Mouse (Mus musculus): ENCODE results near the gene Prdm5. TPM values are rescaled to one million over a fixed set of nuclear protein-coding genes. Genes with fewer than 3 reads are reported as not detected.

The Prdm5 gene
- polyA plus RNA-seq, 1 experiment from 2014 or later = 12.5 TPM

GRCm38 (mm10) chr6:65779689-65780233 is 973 bp downstream of the Prdm5 start:
- 0 out of 2 replicates have a peak, but pooled peaks have one; percentile 16 for ATAC-seq
- H3K27ac ChIP-seq = no peak overlapping the region

GRCm38 (mm10) chr6:65781441-65781840 is 2.7 kb downstream of the Prdm5 start:
- H3K4me2 ChIP-seq (replicated peaks) = no peak overlapping the region
- H3K36me3 ChIP-seq = no peaks in the 10 kb centered on the region
- no peak for ATAC-seq
- H3K27ac ChIP-seq = no peak overlapping the region
- no peak overlapping the region for H3K4me3 ChIP-seq (replicated peaks)
- H3K4me1 ChIP-seq (replicated peaks) = 0 out of 2 replicates have a peak, but pooled peaks cover 2% of the 10 kb centered on the region
- no peaks in the 10 kb centered on the region for H3K27me3 ChIP-seq (replicated peaks)
- 71% methylated on average over 7 of the region's 7 CpGs for WGBS
- no peak overlapping the region for H3K9ac ChIP-seq
- no peaks in the 10 kb centered on the region for H3K9me3 ChIP-seq

More at GRCm38 (mm10) chr6:65779689-65780233, 973 bp downstream of the Prdm5 start:
- H3K9ac ChIP-seq = peak overlapping the region; percentile 81
- 0 out of 2 replicates have a peak, but pooled peaks cover 2% of the 10 kb centered on the region for H3K4me1 ChIP-seq (replicated peaks)
- no peaks in the 10 kb centered on the region for H3K9me3 ChIP-seq
- peak overlapping the region; percentile 69 for H3K4me3 ChIP-seq (replicated peaks)
- no peaks in the 10 kb centered on the region for H3K27me3 ChIP-seq (replicated peaks)
- H3K4me2 ChIP-seq (replicated peaks) = peak overlapping the region; percentile 88
- 83% methylated on average over 4 of the region's 4 CpGs for WGBS
- H3K36me3 ChIP-seq = no peaks in the 10 kb centered on the region

DNA sequence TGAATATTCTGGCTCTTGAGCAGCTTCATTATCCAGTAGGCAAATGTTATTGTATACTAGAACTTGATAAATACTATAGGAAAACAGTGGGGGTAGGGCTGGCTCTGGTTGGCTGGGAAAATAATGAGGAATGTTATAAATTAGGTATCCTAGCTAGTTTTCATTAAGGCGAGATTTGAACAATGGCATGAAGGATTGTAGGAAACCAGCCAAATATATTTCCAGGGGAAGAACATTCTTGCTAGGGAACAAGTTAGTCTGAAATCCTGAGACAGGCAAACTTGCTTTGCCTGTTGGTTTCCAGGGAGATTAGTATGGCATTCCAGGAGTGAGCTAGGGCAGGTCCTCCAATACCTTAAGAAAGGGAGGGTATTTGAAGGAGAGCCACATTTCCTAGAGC is 4.9 kb downstream of the Prdm5 start:
- H3K27ac ChIP-seq = no peak overlapping the region

DNA sequence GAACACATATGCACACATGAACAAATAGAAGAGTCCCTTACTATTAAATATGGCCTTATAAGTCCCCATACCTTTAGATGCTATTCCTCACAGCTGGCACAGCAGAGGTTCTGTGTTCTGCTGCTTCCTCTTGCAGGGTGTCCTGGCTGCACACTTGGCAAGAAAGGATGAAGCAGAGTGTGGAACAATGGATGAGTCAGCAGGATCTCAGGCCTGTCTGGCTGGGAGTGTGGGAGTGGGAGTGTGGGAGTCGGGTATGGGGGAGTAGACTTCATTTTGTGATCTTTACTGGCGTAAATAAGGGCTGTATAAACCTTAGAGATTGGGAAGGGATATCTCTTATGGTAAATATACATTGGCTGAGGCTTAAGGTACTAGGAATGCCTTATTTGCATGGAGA is 14.1 kb downstream of the Prdm5 start:
- H3K27ac ChIP-seq = no peak overlapping the region
- no peaks in the 10 kb centered on the region for H3K4me1 ChIP-seq (replicated peaks)
- H3K9ac ChIP-seq = no peak overlapping the region
- H3K9me3 ChIP-seq = no peaks in the 10 kb centered on the region
- no peaks in the 10 kb centered on the region for H3K27me3 ChIP-seq (replicated peaks)
- WGBS = 73% methylated on average over 2 of the region's 2 CpGs
- H3K4me3 ChIP-seq (replicated peaks) = no peak overlapping the region
- H3K36me3 ChIP-seq = no peaks in the 10 kb centered on the region
- ATAC-seq = no peak
- no peak overlapping the region for H3K4me2 ChIP-seq (replicated peaks)

More for the DNA sequence above, 4.9 kb downstream of the Prdm5 start:
- H3K27me3 ChIP-seq (replicated peaks) = no peaks in the 10 kb centered on the region
- 88% methylated on average over 1 of the region's 1 CpGs for WGBS
- H3K9me3 ChIP-seq = no peaks in the 10 kb centered on the region
- ATAC-seq = no peak
- no peak overlapping the region for H3K4me3 ChIP-seq (replicated peaks)
- 0 out of 2 replicates have a peak, but pooled peaks cover 2% of the 10 kb centered on the region for H3K4me1 ChIP-seq (replicated peaks)
- H3K4me2 ChIP-seq (replicated peaks) = no peak overlapping the region
- H3K36me3 ChIP-seq = no peaks in the 10 kb centered on the region
- H3K9ac ChIP-seq = no peak overlapping the region

- Histone ChIP-seq H3K9me3 (no peaks in the 10 kb centered on the region), H3K27me3 (replicated peaks) (no peaks in the 10 kb centered on the region), H3K4me2 (replicated peaks) (no peak overlapping the region), H3K4me1 (replicated peaks) (no peaks in the 10 kb centered on the region), H3K4me3 (replicated peaks) (no peak overlapping the region), H3K9ac (no peak overlapping the region), H3K27ac (no peak overlapping the region), H3K36me3 (no peaks in the 10 kb centered on the region)
- WGBS = 92% methylated on average over 3 of the region's 3 CpGs
- ATAC-seq = no peak
These were observed 17.8 kb downstream of the Prdm5 start for GRCm38 (mm10) chr6:65796552-65796951.

DNA sequence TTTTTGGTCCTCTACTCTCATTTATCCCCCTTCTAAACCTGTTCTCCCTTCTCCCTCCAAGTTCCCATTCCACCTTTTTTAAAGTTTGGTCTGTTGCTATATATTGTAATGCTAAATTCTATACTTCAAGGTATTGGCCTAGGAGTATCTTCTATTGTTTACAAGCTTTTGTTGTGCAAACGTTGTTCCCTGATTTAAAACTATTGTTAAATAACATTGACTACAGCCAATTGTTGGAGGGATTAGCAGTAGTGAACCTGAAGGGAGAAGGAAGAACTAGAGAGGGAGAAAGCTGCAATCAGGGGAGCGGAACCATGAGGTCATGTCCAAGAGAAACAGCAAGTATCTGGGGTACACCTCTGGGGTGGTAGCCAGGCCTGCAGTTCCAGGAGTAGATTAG is 18.5 kb downstream of the Prdm5 start:
- Histone ChIP-seq H3K36me3 (no peaks in the 10 kb centered on the region), H3K4me1 (replicated peaks) (no peaks in the 10 kb centered on the region), H3K27me3 (replicated peaks) (no peaks in the 10 kb centered on the region), H3K9me3 (no peaks in the 10 kb centered on the region), H3K27ac (no peak overlapping the region), H3K9ac (no peak overlapping the region), H3K4me3 (replicated peaks) (no peak overlapping the region), H3K4me2 (replicated peaks) (no peak overlapping the region)
- 77% methylated on average over 2 of the region's 2 CpGs for WGBS
- ATAC-seq = no peak

- Histone ChIP-seq H3K27ac (no peak overlapping the region), H3K9ac (no peak overlapping the region), H3K4me2 (replicated peaks) (no peak overlapping the region), H3K4me3 (replicated peaks) (no peak overlapping the region), H3K4me1 (replicated peaks) (no peaks in the 10 kb centered on the region), H3K36me3 (no peaks in the 10 kb centered on the region), H3K9me3 (no peaks in the 10 kb centered on the region), H3K27me3 (replicated peaks) (no peaks in the 10 kb centered on the region)
- WGBS = 89% methylated on average over 3 of the region's 3 CpGs
- no peak for ATAC-seq
These were observed 19.6 kb downstream of the Prdm5 start for GRCm38 (mm10) chr6:65798390-65798789.

DNA sequence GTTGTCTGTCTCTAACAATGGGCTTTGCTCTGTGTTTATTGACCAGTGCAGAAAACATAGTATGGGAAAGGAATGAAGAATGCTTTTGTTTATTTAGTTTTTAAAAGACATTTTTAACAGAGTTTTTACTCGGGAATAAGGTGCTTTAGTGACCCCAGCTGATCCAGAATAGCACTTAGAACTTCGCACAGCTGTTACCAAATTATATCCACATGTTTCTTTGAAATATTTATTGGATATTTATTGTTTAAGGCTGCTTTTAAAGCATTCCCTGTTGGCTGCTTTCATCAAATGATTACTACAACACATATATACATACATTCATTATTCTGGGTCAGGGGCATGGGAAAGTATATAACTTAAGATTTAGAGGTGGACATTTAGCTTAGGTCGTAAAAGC is 32.9 kb downstream of the Prdm5 start:
- H3K36me3 ChIP-seq = no peaks in the 10 kb centered on the region
- 57% methylated on average over 3 of the region's 3 CpGs for WGBS
- no peak for ATAC-seq

GRCm38 (mm10) chr6:65818039-65818747 is 39.4 kb downstream of the Prdm5 start:
- no peak for ATAC-seq
- Histone ChIP-seq H3K4me1 (replicated peaks) (no peaks in the 10 kb centered on the region), H3K4me3 (replicated peaks) (no peak overlapping the region), H3K9ac (no peak overlapping the region), H3K27ac (no peak overlapping the region), H3K4me2 (replicated peaks) (no peak overlapping the region), H3K27me3 (replicated peaks) (no peaks in the 10 kb centered on the region), H3K9me3 (no peaks in the 10 kb centered on the region), H3K36me3 (no peaks in the 10 kb centered on the region)
- WGBS = 67% methylated on average over 4 of the region's 4 CpGs

More for the DNA sequence above, 32.9 kb downstream of the Prdm5 start:
- H3K4me1 ChIP-seq (replicated peaks) = no peaks in the 10 kb centered on the region
- H3K4me3 ChIP-seq (replicated peaks) = no peak overlapping the region
- no peak overlapping the region for H3K27ac ChIP-seq
- no peaks in the 10 kb centered on the region for H3K9me3 ChIP-seq
- H3K9ac ChIP-seq = no peak overlapping the region
- no peak overlapping the region for H3K4me2 ChIP-seq (replicated peaks)
- H3K27me3 ChIP-seq (replicated peaks) = no peaks in the 10 kb centered on the region

- ATAC-seq = no peak
- Histone ChIP-seq H3K9me3 (no peaks in the 10 kb centered on the region), H3K9ac (no peak overlapping the region), H3K4me3 (replicated peaks) (no peak overlapping the region), H3K27me3 (replicated peaks) (no peaks in the 10 kb centered on the region), H3K27ac (no peak overlapping the region), H3K4me1 (replicated peaks) (no peaks in the 10 kb centered on the region), H3K4me2 (replicated peaks) (no peak overlapping the region), H3K36me3 (peaks cover 3% of the 10 kb centered on the region; the same call in 1 of the 2 replicates)
- 73% methylated on average over 1 of the region's 1 CpGs for WGBS
These were observed 49.9 kb downstream of the Prdm5 start for GRCm38 (mm10) chr6:65828656-65829055.

DNA sequence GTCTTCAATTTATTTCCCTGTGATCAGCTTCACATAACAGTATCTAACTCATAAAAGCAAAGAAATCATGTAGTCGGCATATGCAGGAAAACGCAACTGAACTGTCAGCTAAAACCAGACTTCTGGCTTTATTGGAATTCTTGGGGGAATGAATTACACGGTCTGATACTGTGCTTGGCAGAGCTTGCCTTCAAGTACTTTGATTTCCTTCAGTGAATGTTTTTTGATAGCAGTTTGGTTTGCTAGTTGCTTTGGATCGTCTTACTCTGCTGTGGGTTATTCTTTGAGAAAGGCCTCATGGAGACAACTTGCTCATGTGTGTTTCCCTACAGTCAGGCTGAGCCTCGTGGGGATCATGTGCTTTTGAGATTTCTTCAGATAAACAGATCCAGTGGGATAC is 52.7 kb downstream of the Prdm5 start:
- Histone ChIP-seq H3K9ac (no peak overlapping the region), H3K4me1 (replicated peaks) (no peaks in the 10 kb centered on the region), H3K4me3 (replicated peaks) (no peak overlapping the region), H3K9me3 (no peaks in the 10 kb centered on the region), H3K4me2 (replicated peaks) (no peak overlapping the region), H3K36me3 (peaks cover 5% of the 10 kb centered on the region; the same call in 1 of the 2 replicates), H3K27ac (no peak overlapping the region), H3K27me3 (replicated peaks) (no peaks in the 10 kb centered on the region)
- WGBS = 78% methylated on average over 5 of the region's 5 CpGs
- ATAC-seq = no peak

DNA sequence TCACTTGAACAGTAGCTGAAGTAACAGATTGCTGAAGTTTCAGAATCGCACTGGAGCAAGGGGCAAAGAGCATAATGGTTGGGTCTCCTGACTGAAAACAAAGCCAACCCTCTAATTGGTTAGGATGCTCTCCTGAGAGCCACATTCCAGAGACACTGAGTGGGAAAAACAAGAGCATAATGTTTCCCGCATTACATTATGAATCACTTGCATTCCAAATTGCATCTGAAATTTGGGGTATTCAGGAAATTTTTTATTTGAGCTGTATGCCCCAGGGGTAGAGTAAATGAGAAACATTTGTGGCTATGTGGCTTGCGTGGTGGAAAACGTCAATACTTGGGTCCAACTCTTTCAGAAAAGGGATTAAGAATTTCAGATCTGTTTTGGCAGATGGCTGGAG is 55.2 kb downstream of the Prdm5 start:
- Histone ChIP-seq H3K4me3 (replicated peaks) (no peak overlapping the region), H3K27ac (no peak overlapping the region), H3K27me3 (replicated peaks) (no peaks in the 10 kb centered on the region), H3K9me3 (no peaks in the 10 kb centered on the region), H3K4me2 (replicated peaks) (no peak overlapping the region), H3K9ac (no peak overlapping the region), H3K36me3 (peaks cover 5% of the 10 kb centered on the region; the same call in 1 of the 2 replicates), H3K4me1 (replicated peaks) (no peaks in the 10 kb centered on the region)
- 93% methylated on average over 4 of the region's 4 CpGs for WGBS
- no peak for ATAC-seq

- no peaks in the 10 kb centered on the region for H3K4me1 ChIP-seq (replicated peaks)
- no peaks in the 10 kb centered on the region for H3K9me3 ChIP-seq
- no peak for ATAC-seq
- H3K36me3 ChIP-seq = no peaks in the 10 kb centered on the region
- 92% methylated on average over 4 of the region's 4 CpGs for whole genome bisulfite sequencing
- H3K4me2 ChIP-seq (replicated peaks) = no peak overlapping the region
- H3K27me3 ChIP-seq (replicated peaks) = no peaks in the 10 kb centered on the region
- H3K27ac ChIP-seq = no peak overlapping the region
- H3K4me3 ChIP-seq (replicated peaks) = no peak overlapping the region
- no peak overlapping the region for H3K9ac ChIP-seq
These were observed 63.8 kb downstream of the Prdm5 start for GRCm38 (mm10) chr6:65842579-65842978.
